Comparison of ENCODE assay signal across 11 mouse cellular contexts in the genomic region with DNA sequence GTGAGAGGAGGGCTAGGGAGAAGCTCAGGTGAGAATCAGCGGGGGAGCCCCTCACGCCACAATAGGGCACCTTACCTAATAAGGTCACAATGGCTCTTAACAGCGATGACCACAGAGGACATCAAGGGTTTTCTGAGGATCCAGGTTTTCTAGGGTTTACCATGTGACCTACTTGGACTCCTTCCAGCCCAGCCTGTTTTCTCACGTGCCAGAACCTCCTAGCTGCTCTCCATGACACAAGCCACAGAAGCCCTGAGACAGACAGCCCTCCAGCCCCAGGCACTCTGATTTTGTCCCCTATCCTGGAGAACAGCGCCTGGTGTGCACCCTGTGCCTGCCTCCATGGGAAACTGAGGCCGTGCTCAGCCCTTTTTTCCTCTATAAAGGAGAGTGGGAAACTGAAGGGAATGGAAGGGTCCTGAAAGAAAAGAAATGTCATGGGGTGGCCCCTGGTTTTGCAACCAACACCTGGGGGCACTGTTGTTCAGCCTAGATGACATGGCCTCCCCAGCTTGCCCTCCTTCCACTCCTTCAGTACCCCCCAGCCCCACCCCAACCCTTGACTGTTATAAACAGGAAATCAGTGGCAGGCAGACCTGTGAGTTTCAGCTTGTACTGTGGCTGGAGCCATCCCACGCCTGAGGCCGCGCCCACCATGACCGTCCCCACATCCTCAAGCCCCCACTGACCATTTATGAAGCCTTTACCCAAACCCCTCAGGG. TPM values are rescaled to one million over a fixed set of nuclear protein-coding genes. Genes with fewer than 3 reads are reported as not detected.
A peak's percentile ranks its signal among the peaks of the same experiment; 100 is the strongest.
DNase-seq lines count a peak whose midpoint lies in the region; ATAC-seq and TF ChIP-seq lines count a peak whose summit lies in the region.
"Had no signal": no experiment of that assay in that cellular context is flagged by ENCODE, and none has a peak within 500 bp of the region (broad histone marks: within the 10 kb centered on the region; RNA-seq: fewer than 3 reads in every experiment).

No protein-coding gene starts in this region.

- no peaks in the 10 kb centered on the region for H3K27me3 ChIP-seq in lung, postnatal 0 days (replicated peaks; ENCODE audit: insufficient read depth, low read length)
- H3K27me3 ChIP-seq: lung, embryonic 15.5 days had no signal

- no peak for TF ChIP-seq POLR2A in lung, adult 2 months (IDR thresholded peaks at IDR 0.05; ENCODE audit: borderline replicate concordance, extremely low read depth, low read depth, low read length)

- no peaks in the 10 kb centered on the region for H3K36me3 ChIP-seq in lung, postnatal 0 days (ENCODE audit: insufficient read depth, low read length)
- H3K36me3 ChIP-seq: lung, embryonic 15.5 days had no signal

- TF ChIP-seq EP300 in lung, postnatal 0 days (IDR thresholded peaks at IDR 0.05) = no peak

- WGBS in lung, adult 2 months = 37% methylated on average over 10 of the region's 10 CpGs
- WGBS in lung, postnatal 0 days = 46% methylated on average over 10 of the region's 10 CpGs

- no peak for TF ChIP-seq CTCF in lung, adult 2 months (IDR thresholded peaks at IDR 0.05; ENCODE audit: insufficient read depth, low read length)
- TF ChIP-seq CTCF in lung, postnatal 0 days (IDR thresholded peaks at IDR 0.05) = no peak

- H3K4me2 ChIP-seq in lung, postnatal 0 days (replicated peaks; ENCODE audit: low read depth, low read length) = no peak overlapping the region
- H3K4me2 ChIP-seq: lung, embryonic 15.5 days had no signal

- no peaks in the 10 kb centered on the region for H3K4me1 ChIP-seq in lung, adult 2 months (ENCODE audit: control insufficient read depth, insufficient read depth, low read length)
- H3K4me1 ChIP-seq in lung, postnatal 0 days (ENCODE audit: insufficient read depth, low read depth, low read length) = no peaks in the 10 kb centered on the region
- H3K4me1 ChIP-seq: lung, embryonic 15.5 days had no signal

- H3K9ac ChIP-seq in lung, postnatal 0 days (replicated peaks; ENCODE audit: low read depth) = no peak overlapping the region
- H3K9ac ChIP-seq: lung, embryonic 15.5 days had no signal

- peak; percentile 27 for DNase-seq in CD4-positive, CD25-positive, alpha-beta regulatory T cell, adult 2 months (ENCODE audit: low read depth, low spot score)
- DNase-seq in lung, adult 18-20 months = peak; percentile 9 to 12
- DNase-seq in lung, adult 2 months = no peak
- peak; percentile 33 for DNase-seq in lung, postnatal 0 days (ENCODE audit: low spot score)
- peak; percentile 26 to 61 for DNase-seq in spleen, postnatal 14 days (ENCODE audit: low spot score in 2 of 2)
- DNase-seq in ovary, postnatal 10 days (ENCODE audit: low spot score) = no peak
- no peak for DNase-seq in ovary, adult 18-20 months (ENCODE audit: low spot score)
- DNase-seq: heart, adult 11 months; kidney, postnatal 10 days had no signal

- H3K4me3 ChIP-seq in lung, adult 2 months (replicated peaks; ENCODE audit: extremely low read depth, low read depth, low read length) = no peak overlapping the region
- H3K4me3 ChIP-seq in lung, postnatal 0 days (ENCODE audit: low read depth, low read length) = no peak overlapping the region
- H3K4me3 ChIP-seq: lung, embryonic 15.5 days had no signal

- H3K27ac ChIP-seq in lung, postnatal 0 days (ENCODE audit: low read length) = no peak overlapping the region
- H3K27ac ChIP-seq: lung, embryonic 15.5 days had no signal

- ATAC-seq in CD4-positive, CD25-positive, alpha-beta regulatory T cell, adult 4 months = no peak
- no peak for ATAC-seq in lung, postnatal 0 days

- no peaks in the 10 kb centered on the region for H3K9me3 ChIP-seq in lung, postnatal 0 days (ENCODE audit: low read length)
- H3K9me3 ChIP-seq: lung, embryonic 15.5 days had no signal

RNA-seq across cellular contexts. Expression of a gene that starts 37.9 kb away (rescaled TPM):
- polyA plus RNA-seq in CD4-positive, CD25-positive, alpha-beta regulatory T cell, adult 4 months (2017; shearing (Covaris generic)) = 1 to 10 TPM in 1 of 2 experiments, under 1 TPM in 1; 0.38 to 3.2 TPM
- polyA plus RNA-seq in lung, adult 2 months (2012; rRNA removed) = 6.1 and 6.7 TPM in 2 replicates
- polyA plus RNA-seq in lung, postnatal 0 days (2015; fragmentation: Nextera tagmentation; extraction: Ambion mirVana) = 0.05 and 0.12 TPM in 2 replicates
- polyA plus RNA-seq: lung, embryonic 15.5 days had no signal

Comparison
In these comparisons a context has a peak if more than half of its experiments do, and no peak if none do; other contexts are left out.
1. DNase-seq: peak in CD4-positive, CD25-positive, alpha-beta regulatory T cell, adult 2 months (single experiment), lung, adult 18-20 months (2 of 2), lung, postnatal 0 days (single experiment) and spleen, postnatal 14 days (2 of 2); none in lung, adult 2 months (single experiment), ovary, postnatal 10 days (single experiment) and ovary, adult 18-20 months (single experiment).